Mouse (Mus musculus) embryo, embryonic 10.5 days (tissue): Measurements from ENCODE around the gene Arhgap15.

Source experiments
- DNase-seq: peaks from one replicate; pipeline ENCODE4 v3.0.0-alpha.2; 2015; ENCODE audit warnings: low spot score

The Arhgap15 gene

GRCm38 (mm10) chr2:44353594-44353993 lies 605.0 kb downstream of the Arhgap15 start:
- no peak for DNase-seq

GRCm38 (mm10) chr2:44354786-44355185 lies 606.2 kb downstream of the Arhgap15 start:
- DNase-seq = no peak

GRCm38 (mm10) chr2:44355316-44355715 lies 606.7 kb downstream of the Arhgap15 start:
- peak; percentile 33 for DNase-seq

GRCm38 (mm10) chr2:44356248-44356886 lies 607.7 kb downstream of the Arhgap15 start:
- DNase-seq = no peak

- no peak for DNase-seq
These were observed 608.2 kb downstream of the Arhgap15 start for GRCm38 (mm10) chr2:44356887-44357251.

- DNase-seq = no peak
These were observed 631.6 kb downstream of the Arhgap15 start for GRCm38 (mm10) chr2:44380225-44380624.

- no peak for DNase-seq
These were observed 635.9 kb downstream of the Arhgap15 start for GRCm38 (mm10) chr2:44384541-44384940.

- DNase-seq = no peak
These were observed 640.9 kb downstream of the Arhgap15 start for GRCm38 (mm10) chr2:44389556-44389955.

- DNase-seq = no peak
These were observed 645.2 kb downstream of the Arhgap15 start for GRCm38 (mm10) chr2:44393789-44394188.

- peak; percentile 25 for DNase-seq
These were observed 646.4 kb downstream of the Arhgap15 start for GRCm38 (mm10) chr2:44394956-44395501.

GRCm38 (mm10) chr2:44395577-44395976 lies 647.0 kb downstream of the Arhgap15 start:
- DNase-seq = no peak

- peak; percentile 45 for DNase-seq
These were observed 648.6 kb downstream of the Arhgap15 start for GRCm38 (mm10) chr2:44397209-44397608.

GRCm38 (mm10) chr2:44397735-44398337 lies 649.2 kb downstream of the Arhgap15 start:
- peak; percentile 56 for DNase-seq

GRCm38 (mm10) chr2:44399191-44399926 lies 650.7 kb downstream of the Arhgap15 start:
- DNase-seq = no peak

- DNase-seq = no peak
These were observed 653.2 kb downstream of the Arhgap15 start for GRCm38 (mm10) chr2:44401704-44402422.

GRCm38 (mm10) chr2:44411660-44412059 lies 663.0 kb downstream of the Arhgap15 start:
- DNase-seq = no peak

GRCm38 (mm10) chr2:44416331-44416730 lies 667.7 kb downstream of the Arhgap15 start:
- no peak for DNase-seq

- no peak for DNase-seq
These were observed 671.1 kb downstream of the Arhgap15 start for GRCm38 (mm10) chr2:44419547-44420225.

GRCm38 (mm10) chr2:44430521-44430920 lies 681.9 kb downstream of the Arhgap15 start:
- DNase-seq = no peak

- DNase-seq = no peak
These were observed 688.0 kb downstream of the Arhgap15 start for GRCm38 (mm10) chr2:44436652-44437051.

GRCm38 (mm10) chr2:44437496-44438057 lies 689.0 kb downstream of the Arhgap15 start:
- DNase-seq = no peak
